ENCODE assay signal across 27 mouse cellular contexts in genomic region chr2:161215736-161216135, GRCm38 (mm10).
DNase-seq lines count a peak whose midpoint lies in the region; ATAC-seq lines count a peak whose summit lies in the region.
"Had no signal": no experiment of that assay in that cellular context is flagged by ENCODE, and none has a peak within 500 bp of the region (broad histone marks: within the 10 kb centered on the region; RNA-seq: fewer than 3 reads in every experiment).

No protein-coding gene starts in this region.

- no peak overlapping the region for H3K9ac ChIP-seq in forebrain, embryonic 16.5 days (replicated peaks; ENCODE audit: low read depth, low read length)
- H3K9ac ChIP-seq in hindbrain, embryonic 14.5 days, result no peak overlapping the region
- H3K9ac ChIP-seq: forebrain, embryonic 15.5 days; heart, embryonic 12.5 days; heart, embryonic 15.5 days; hindbrain, embryonic 15.5 days had no signal

- intact Hi-C loops in left cerebral cortex, postnatal 4 days (cut with DNase I), result loop anchor here (5.0 kb wide), 1 partner anchor 1442 kb away; no protein-coding TSS in a partner anchor

- H3K9me3 ChIP-seq in forebrain, embryonic 10.5 days, result no peaks in the 10 kb centered on the region
- H3K9me3 ChIP-seq in forebrain, embryonic 16.5 days (ENCODE audit: control insufficient read depth, low read length), result no peaks in the 10 kb centered on the region
- no peaks in the 10 kb centered on the region for H3K9me3 ChIP-seq in hindbrain, embryonic 10.5 days
- no peaks in the 10 kb centered on the region for H3K9me3 ChIP-seq in hindbrain, embryonic 14.5 days (ENCODE audit: control insufficient read depth, low read length)
- H3K9me3 ChIP-seq: embryonic facial prominence, embryonic 10.5 days; embryonic facial prominence, embryonic 13.5 days; forebrain, embryonic 15.5 days; heart, embryonic 12.5 days; heart, embryonic 15.5 days; hindbrain, embryonic 15.5 days had no signal

- H3K27ac ChIP-seq in forebrain, embryonic 10.5 days, result peak overlapping the region; percentile 72; the same call in 1 of the 2 replicates
- no peak overlapping the region for H3K27ac ChIP-seq in forebrain, embryonic 16.5 days (ENCODE audit: low read length)
- 0 out of 2 replicates have a peak overlapping the region, but pooled peaks have one; percentile 29 for H3K27ac ChIP-seq in hindbrain, embryonic 10.5 days
- no peak overlapping the region for H3K27ac ChIP-seq in hindbrain, embryonic 14.5 days
- H3K27ac ChIP-seq: embryonic facial prominence, embryonic 10.5 days; embryonic facial prominence, embryonic 13.5 days; forebrain, embryonic 15.5 days; heart, embryonic 15.5 days; hindbrain, embryonic 15.5 days had no signal

- no peak overlapping the region for H3K4me2 ChIP-seq in forebrain, embryonic 16.5 days (ENCODE audit: low read length)
- H3K4me2 ChIP-seq in hindbrain, embryonic 14.5 days (replicated peaks), result no peak overlapping the region
- H3K4me2 ChIP-seq: forebrain, embryonic 15.5 days; heart, embryonic 15.5 days; hindbrain, embryonic 15.5 days had no signal

- H3K4me3 ChIP-seq in forebrain, embryonic 10.5 days, result no peak overlapping the region
- no peak overlapping the region for H3K4me3 ChIP-seq in forebrain, embryonic 16.5 days (replicated peaks; ENCODE audit: low read length)
- no peak overlapping the region for H3K4me3 ChIP-seq in hindbrain, embryonic 10.5 days
- no peak overlapping the region for H3K4me3 ChIP-seq in hindbrain, embryonic 14.5 days (replicated peaks; ENCODE audit: low read length)
- H3K4me3 ChIP-seq: embryonic facial prominence, embryonic 10.5 days; embryonic facial prominence, embryonic 13.5 days; erythroblast, embryonic 14.5 days; forebrain, embryonic 15.5 days; heart, embryonic 12.5 days; heart, embryonic 15.5 days; hindbrain, embryonic 15.5 days had no signal

- no peaks in the 10 kb centered on the region for H3K27me3 ChIP-seq in forebrain, embryonic 10.5 days (ENCODE audit: poor library complexity, severe bottlenecking)
- H3K27me3 ChIP-seq in forebrain, embryonic 16.5 days (replicated peaks; ENCODE audit: control insufficient read depth, insufficient read depth, low read length), result no peaks in the 10 kb centered on the region
- no peaks in the 10 kb centered on the region for H3K27me3 ChIP-seq in hindbrain, embryonic 10.5 days (ENCODE audit: insufficient read depth, poor library complexity, severe bottlenecking)
- no peaks in the 10 kb centered on the region for H3K27me3 ChIP-seq in hindbrain, embryonic 14.5 days (ENCODE audit: control insufficient read depth, insufficient read depth, low read length)
- H3K27me3 ChIP-seq: forebrain, embryonic 15.5 days; heart, embryonic 12.5 days; heart, embryonic 15.5 days; hindbrain, embryonic 15.5 days had no signal

- peaks cover 31% of the 10 kb centered on the region for H3K4me1 ChIP-seq in forebrain, embryonic 10.5 days
- H3K4me1 ChIP-seq in forebrain, embryonic 16.5 days (replicated peaks; ENCODE audit: control insufficient read depth, insufficient read depth, low read length), result peaks cover 2% of the 10 kb centered on the region; the same call in 1 of the 2 replicates
- peaks cover 11% of the 10 kb centered on the region; the same call in 1 of the 2 replicates for H3K4me1 ChIP-seq in hindbrain, embryonic 10.5 days (replicated peaks)
- H3K4me1 ChIP-seq in hindbrain, embryonic 14.5 days (replicated peaks; ENCODE audit: control insufficient read depth, insufficient read depth, low read length), result peaks cover 5% of the 10 kb centered on the region; the same call in 1 of the 2 replicates
- H3K4me1 ChIP-seq: heart, embryonic 12.5 days; hindbrain, embryonic 15.5 days had no signal

- no peaks in the 10 kb centered on the region for H3K36me3 ChIP-seq in forebrain, embryonic 10.5 days (replicated peaks)
- H3K36me3 ChIP-seq in forebrain, embryonic 16.5 days (ENCODE audit: control insufficient read depth, insufficient read depth), result no peaks in the 10 kb centered on the region
- H3K36me3 ChIP-seq in hindbrain, embryonic 10.5 days, result no peaks in the 10 kb centered on the region
- H3K36me3 ChIP-seq in hindbrain, embryonic 14.5 days (replicated peaks; ENCODE audit: control insufficient read depth, insufficient read depth), result no peaks in the 10 kb centered on the region
- H3K36me3 ChIP-seq: embryonic facial prominence, embryonic 10.5 days; embryonic facial prominence, embryonic 13.5 days; forebrain, embryonic 15.5 days; heart, embryonic 12.5 days; heart, embryonic 15.5 days; hindbrain, embryonic 15.5 days had no signal

- no peak for ATAC-seq in forebrain, embryonic 16.5 days
- ATAC-seq in hindbrain, embryonic 14.5 days (ENCODE audit: low FRiP score), result no peak
- ATAC-seq: CD4-positive, CD25-positive, alpha-beta regulatory T cell, adult 4 months; forebrain, embryonic 15.5 days; inflammation-experienced regulatory T-cells, adult 6 months had no signal

- 67% methylated on average over 8 of the region's 8 CpGs for WGBS in forebrain, embryonic 10.5 days
- WGBS in forebrain, embryonic 16.5 days, result 65% methylated on average over 8 of the region's 8 CpGs
- 73% methylated on average over 8 of the region's 8 CpGs for WGBS in hindbrain, embryonic 10.5 days
- 74% methylated on average over 8 of the region's 8 CpGs for WGBS in hindbrain, embryonic 14.5 days

- DNase-seq in forebrain, embryonic 10.5 days (ENCODE audit: extremely low spot score, low spot score), result no peak
- no peak for DNase-seq in hindbrain, embryonic 10.5 days (ENCODE audit: low spot score)
- DNase-seq in hindbrain, embryonic 14.5 days (ENCODE audit: low spot score), result no peak
- peak; percentile 6 for DNase-seq in left cerebral cortex, postnatal 4 days
- DNase-seq in left cerebral cortex, adult 11 months (ENCODE audit: low spot score), result no peak
- DNase-seq in retina, postnatal 1 day, result peak; percentile 12
- DNase-seq in spleen, postnatal 10 days (ENCODE audit: low spot score in 2 of 2), result no peak
- DNase-seq: adrenal gland, adult 2 months; adrenal gland, postnatal 14 days; cerebellum, adult 11 months; cerebellum, adult 2 months; embryo, embryonic 11 days; gastrocnemius, postnatal 10 days; gastrocnemius, postnatal 36 days; heart, postnatal 10 days; heart, postnatal 36 days; kidney, adult 11 months had no signal

Comparison
In these comparisons a context has a peak if more than half of its experiments do, and no peak if none do; other contexts are left out.
1. DNase-seq: peak in left cerebral cortex, postnatal 4 days (single experiment) and retina, postnatal 1 day (single experiment); none in forebrain, embryonic 10.5 days (single experiment), hindbrain, embryonic 10.5 days (single experiment), hindbrain, embryonic 14.5 days (single experiment), left cerebral cortex, adult 11 months (single experiment) and spleen, postnatal 10 days (0 of 2).
2. H3K27ac ChIP-seq: peak in forebrain, embryonic 10.5 days (single experiment) and hindbrain, embryonic 10.5 days (single experiment); none in forebrain, embryonic 16.5 days (single experiment) and hindbrain, embryonic 14.5 days (single experiment).